Mouse (Mus musculus) urinary bladder, postnatal 0 days (tissue): Measurements from ENCODE around the gene Fbxo41. TPM values are rescaled to one million over a fixed set of nuclear protein-coding genes. Genes with fewer than 3 reads are reported as not detected.

Experiments
- polyA plus RNA-seq: library from polyadenylated mRNA; unstranded; fragments of >200 nt; fragmentation: Nextera tagmentation; extraction: Ambion mirVana; gene quantifications from 2 replicates; pipeline ENCODE4 v1.2.1, GENCODE M21; 2015

Fbxo41 gene
- 0.29 and 0.34 TPM in 2 replicates for polyA plus RNA-seq

DNA sequence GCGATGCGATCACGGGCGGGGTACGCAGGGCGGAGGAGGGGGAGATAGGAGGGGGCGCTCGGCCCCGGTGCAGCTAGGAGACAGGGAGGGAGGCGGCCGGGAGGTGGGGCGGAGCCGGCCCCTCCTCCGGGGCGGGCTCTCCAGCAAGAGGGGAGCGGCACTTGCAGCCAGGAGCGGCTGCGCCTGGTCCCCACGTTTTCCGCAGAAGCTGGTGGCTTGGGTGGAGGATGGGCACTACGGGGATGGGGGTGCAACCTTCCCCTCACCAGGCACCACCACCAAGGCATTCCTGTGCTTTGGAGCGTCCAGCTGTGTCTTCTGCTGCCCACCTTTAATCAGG, at the start of gene Fbxo41:
TSS of gene Fbxo41 (minus strand) at position 84 of the 340 bp plus-strand sequence.

DNA sequence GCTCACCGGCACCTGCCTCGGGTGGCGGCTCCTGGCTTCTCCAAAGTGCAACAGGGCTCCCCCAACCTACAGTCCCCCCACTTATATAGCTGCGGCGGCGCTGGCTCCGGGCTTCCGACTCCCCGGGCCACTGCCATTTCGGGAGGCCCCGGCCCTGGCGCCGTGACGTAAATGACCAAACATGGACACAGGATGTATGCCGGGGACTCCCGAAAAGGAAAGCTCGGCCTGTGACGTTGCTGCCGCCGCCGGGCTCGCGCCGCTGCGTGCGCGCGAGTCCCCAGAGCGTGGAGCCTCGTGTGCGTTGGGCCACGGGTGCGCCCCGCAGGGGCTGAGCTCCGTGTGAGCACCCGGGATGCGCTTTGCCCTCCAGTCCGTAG, 10.7 kb upstream of the Fbxo41 start, which contains the start of gene Egr4:
TSS of gene Egr4 (minus strand) at position 59 of the 380 bp plus-strand sequence.

DNA sequence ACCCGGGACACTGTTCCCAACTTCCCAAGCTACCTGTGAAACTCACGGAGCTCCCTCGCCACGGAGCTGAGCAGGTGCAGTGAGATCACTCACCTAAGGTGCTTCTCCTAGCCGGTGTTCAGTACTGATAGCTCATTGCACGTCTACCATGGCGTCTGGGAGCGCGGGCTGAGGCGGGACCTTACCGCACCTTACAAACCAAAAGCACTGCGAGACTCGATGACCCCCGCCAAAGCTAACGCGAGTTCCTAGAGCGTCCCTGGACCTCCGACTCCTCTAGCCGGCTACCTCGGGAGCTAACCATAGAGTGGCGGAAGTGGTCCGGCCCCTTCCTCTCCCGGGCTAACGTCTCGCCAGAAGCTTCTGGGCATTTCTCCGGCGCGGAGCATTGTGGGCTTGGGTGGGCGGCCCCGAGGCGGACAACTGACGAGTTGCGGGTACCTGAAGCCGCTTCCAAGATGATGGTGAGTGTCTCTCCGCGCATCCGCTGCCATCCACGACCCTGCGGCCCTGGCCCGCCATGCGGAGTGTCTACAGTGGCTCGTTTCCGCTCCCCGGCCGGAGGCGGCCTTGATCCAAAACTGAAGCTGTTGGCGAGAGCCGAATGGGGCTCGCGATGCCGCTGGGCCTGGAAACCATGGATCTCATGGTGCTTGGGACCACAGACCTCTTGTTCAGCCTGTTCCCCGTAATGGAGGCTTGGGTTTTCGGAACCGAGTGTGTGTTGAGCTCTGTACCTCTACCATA, 51.0 kb downstream of the Fbxo41 start, which contains the start of gene Pradc1:
TSS of gene Pradc1 (minus strand) at position 307 of the 747 bp plus-strand sequence.

DNA sequence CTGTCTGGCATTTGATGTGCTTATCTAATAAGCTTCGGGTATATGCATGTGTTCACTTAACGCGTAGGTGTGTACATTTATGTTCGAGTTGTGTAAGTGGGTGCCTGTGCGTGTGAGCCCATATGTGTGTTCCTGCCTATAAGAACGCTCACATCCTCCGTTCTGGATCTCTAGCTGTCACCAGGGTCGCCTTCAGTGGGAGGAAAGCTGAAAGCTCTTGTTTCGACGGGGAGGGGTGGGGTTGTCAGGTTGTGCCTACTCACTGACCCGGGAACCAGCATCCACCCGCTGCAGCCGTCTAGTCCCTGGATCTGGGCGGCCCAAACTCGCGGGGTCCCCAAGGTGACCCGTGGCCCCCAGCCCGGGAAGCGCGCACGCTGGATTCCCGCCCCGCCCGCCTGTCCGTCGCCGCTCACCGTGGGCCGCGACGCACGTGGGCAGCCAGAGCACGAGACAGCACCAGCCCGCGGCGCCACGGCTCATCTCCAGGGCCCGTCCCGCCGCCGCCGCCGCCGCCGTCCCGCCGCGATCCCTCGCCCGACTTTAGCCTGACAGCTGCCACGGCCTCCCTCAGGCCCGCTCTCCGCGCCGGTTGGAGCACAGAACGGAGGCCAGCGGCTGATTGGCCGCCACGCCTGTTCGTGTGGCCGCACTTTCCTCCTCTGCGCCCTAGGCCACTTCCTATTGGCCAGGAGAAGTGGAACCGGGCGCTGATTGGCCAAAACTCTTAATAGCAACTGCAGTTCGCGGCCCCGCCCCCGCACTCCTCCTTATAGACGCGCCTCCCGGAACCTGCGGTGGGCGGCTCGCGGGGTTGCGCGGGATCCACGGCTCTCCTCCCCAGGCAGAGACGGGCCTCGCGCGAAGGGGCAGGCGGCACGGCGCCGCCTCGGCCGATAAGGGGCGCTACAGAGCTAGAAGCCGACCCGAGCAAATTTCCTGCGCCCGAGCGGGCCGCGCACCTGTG, 51.8 kb downstream of the Fbxo41 start, which contains the start of gene Cct7:
TSS of gene Cct7 (plus strand) at position 818 of the 967 bp plus-strand sequence.

DNA sequence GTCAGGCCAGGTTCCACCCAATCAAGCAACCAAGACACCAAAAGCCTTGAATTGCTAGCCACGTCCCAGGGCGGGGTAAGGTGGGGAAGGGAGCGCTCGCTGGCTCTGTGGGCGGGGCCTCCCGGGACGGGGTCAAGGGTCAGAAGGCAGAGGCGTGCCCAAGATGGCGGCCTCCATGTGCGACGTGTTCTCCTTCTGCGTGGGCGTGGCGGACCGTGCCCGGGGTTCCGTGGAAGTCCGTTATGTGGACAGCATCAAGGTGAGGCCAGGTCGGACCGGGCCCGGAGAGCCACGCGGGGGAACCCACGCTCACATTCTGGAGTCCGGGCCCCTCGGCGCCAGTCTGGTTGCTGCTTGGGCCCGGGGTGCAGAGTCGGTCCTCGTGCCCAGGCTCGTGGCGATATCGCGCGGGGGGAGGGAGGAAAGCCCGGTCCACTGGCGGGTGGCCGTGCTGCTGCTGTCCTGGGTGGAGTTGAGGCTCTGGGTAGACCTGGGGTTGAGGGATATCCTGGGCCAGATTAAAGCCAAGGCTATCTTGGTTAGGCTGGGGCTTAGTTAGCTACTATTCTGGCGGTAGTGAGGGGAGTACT, 70.9 kb downstream of the Fbxo41 start, which contains the start of gene Smyd5:
TSS of gene Smyd5 (plus strand) at position 148 of the 590 bp plus-strand sequence.

DNA sequence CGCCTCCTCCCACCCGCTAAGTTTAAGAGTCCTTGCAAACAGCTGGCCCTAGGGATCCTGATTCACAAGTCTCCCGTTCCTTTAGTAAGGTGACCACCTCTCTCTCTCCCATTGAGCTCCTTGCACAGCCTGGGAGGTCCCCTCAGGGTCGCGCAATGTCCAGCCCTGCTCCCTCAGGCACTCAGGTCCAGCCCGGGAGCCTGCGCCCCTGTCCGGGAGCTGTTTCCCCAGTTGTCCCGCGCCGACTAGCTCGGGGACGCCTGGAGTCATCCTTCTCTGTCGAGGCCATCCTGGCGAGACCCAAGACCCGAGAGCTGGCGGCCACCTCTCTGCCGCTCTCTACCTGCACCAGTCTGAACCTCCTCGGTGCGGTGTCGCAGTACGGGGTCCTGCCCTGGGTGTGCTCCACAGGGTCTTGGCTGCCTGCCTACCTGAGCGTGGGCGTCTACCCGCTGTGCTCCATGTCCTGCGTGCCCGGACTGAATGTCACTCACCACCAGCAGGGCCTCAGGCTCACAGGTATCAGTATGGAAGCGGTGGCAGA, 78.9 kb downstream of the Fbxo41 start, which contains the start of gene Noto:
TSS of gene Noto (plus strand) at position 51 of the 544 bp plus-strand sequence.

Other genes with a start within 250 kb of the Fbxo41 start
- 3.1 and 5.5 TPM in 2 replicates for gene Sfxn5, start 169.6 kb downstream of the Fbxo41 start, polyA plus RNA-seq
- gene Rab11fip5, start 128.4 kb downstream of the Fbxo41 start, polyA plus RNA-seq = 49.0 and 51.1 TPM in 2 replicates
- not detected in 2 replicates for gene Noto, start 79.1 kb downstream of the Fbxo41 start, polyA plus RNA-seq
- 20.0 and 22.2 TPM in 2 replicates for gene Smyd5, start 71.0 kb downstream of the Fbxo41 start, polyA plus RNA-seq
- gene Cct7, start 51.5 kb downstream of the Fbxo41 start, polyA plus RNA-seq = 266 and 269 TPM in 2 replicates
- 21.5 and 28.2 TPM in 2 replicates for gene Pradc1, start 51.0 kb downstream of the Fbxo41 start, polyA plus RNA-seq
- not detected in 2 replicates for gene Egr4, start 10.6 kb upstream of the Fbxo41 start, polyA plus RNA-seq
- gene Alms1, start 84.5 kb upstream of the Fbxo41 start, polyA plus RNA-seq = 1.1 and 1.2 TPM in 2 replicates
- gene Nat8f7, start 210.2 kb upstream of the Fbxo41 start, polyA plus RNA-seq = 0.11 and 0.24 TPM in 2 replicates